Mouse (Mus musculus): ENCODE data around the gene Atp6v1g1. TPM values are rescaled to one million over a fixed set of nuclear protein-coding genes. Genes with fewer than 3 reads are reported as not detected.

The Atp6v1g1 gene
- 90.6 and 126 TPM in 2 replicates for polyA plus RNA-seq (2012; rRNA removed)

DNA sequence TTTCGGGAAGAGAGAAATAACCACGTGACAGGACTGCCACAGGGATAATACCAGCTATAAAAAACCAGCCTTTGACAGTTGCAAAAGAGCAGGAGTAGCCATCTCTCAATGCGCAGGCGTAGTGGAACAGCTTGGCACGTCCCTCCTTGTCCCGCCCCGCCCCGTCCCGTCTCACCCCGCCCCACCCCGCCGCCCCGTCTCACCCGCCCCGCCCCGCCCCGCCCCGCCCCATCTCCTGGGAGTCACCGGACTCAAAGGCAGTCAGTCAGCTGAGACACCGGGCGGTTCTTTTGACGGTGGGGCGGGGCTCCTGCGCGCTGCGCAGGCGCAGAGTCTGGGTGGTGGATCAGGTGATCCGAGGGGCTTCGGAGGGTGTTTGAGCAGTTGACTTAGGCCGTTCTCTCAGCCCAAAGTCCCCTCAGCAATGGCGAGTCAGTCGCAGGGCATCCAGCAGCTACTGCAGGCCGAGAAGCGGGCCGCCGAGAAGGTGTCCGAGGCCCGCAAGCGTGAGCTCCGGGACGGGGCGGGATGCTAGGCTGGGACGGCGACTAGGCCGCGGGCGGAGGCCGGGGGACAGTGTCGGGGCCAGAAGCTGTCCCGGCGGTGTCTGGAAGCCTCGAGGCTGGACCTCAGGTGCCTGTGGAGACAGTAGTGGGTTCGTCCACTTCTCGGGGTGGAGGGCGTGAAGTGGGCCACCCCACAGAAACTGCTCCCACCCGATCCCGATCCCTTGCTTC lies at the start of gene Atp6v1g1:
Gene Atp6v1g1 (plus strand): TSS at position 279 of the 737 bp plus-strand sequence.
- no peak for DNase-seq (ENCODE audit: low read depth)

DNA sequence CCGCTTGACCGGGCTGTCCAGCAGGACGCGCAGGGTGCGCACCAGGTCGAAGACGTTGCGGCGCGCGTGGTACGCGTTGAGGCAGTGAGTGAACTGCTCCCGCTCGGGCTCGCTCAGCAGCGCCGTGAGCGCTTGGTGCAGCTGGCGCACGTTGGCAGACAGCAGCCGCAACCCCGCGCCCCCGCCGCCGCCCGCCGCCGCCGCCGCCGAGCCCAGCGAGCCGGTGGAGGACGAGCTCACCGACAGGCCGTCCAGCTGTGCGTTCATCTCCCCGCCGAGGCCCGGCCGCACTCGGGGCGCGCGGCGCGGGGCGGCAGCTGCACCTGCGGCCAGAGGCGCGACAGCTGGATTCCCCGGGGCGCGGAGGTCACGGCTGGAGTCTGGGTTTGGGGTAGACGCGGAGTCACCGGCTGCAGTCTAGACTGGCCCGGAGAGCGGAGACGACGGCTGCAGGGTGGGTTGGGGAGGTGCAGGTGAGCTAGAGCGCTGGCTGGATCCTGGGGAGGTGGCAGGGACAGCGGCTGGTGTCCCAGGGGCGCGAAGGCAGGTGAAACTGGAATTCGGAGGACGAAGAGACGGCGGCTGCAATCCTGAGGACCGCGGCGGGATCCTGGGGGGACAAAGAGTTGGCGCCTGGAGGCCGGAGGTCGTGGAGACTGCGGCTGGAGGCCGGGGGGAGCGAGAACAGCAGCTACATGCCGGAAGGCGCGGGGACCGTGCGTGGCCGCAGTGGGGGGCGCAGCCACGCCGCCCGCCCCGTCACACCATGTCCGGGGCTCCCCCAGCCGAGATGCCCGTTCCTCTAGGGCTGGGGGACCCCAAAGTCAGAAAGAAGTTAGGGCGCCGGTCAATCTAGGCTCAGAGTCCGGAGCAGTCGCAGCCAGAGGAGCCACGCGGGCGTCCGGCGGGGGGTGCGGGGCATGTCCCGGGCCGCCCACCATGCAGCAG lies 49.3 kb upstream of the Atp6v1g1 start:
- DNase-seq (ENCODE audit: low read depth), result no peak

DNA sequence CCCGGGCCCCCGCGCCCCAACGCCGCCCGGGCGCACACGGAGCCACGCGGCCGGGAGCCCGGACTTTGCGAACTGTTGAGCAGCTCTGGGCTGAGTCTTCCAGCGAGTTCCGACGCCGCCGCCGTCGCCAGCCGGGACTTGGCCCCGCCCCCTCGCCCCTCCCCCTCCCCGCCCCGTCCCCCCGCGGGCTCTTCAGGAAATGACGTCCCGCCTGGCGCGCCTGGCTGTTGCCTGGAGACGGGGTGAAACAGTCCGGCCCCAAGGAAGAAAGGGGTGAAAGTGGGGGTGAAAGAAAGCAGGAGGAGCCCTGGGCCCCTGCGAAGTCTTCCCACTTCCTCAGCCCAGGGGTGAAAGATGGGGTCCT lies 48.7 kb upstream of the Atp6v1g1 start, which contains the start of gene Whrn:
Gene Whrn (minus strand): TSS at position 77 of the 364 bp plus-strand sequence.
- no peak for DNase-seq (ENCODE audit: low read depth)

DNA sequence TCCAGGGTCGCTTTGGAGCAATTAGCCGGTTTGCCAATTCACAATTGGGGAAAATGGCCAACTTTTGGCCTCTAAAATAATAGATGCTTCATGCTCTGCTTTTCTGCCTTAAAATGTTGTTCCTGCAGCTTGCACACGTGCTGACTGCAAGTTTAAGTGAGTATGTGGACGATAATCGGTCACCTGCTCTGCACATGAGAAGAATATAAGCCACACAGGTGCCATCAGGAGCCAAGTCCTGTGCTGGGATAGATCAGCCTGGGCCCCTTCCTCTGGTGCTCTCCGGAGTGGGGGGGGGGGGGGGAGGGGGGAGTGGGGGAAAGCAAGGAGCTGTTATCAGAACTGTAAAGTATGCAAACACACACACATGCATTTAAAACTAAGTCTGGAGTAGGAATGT lies 48.3 kb upstream of the Atp6v1g1 start:
- no peak for DNase-seq (ENCODE audit: low read depth)

DNA sequence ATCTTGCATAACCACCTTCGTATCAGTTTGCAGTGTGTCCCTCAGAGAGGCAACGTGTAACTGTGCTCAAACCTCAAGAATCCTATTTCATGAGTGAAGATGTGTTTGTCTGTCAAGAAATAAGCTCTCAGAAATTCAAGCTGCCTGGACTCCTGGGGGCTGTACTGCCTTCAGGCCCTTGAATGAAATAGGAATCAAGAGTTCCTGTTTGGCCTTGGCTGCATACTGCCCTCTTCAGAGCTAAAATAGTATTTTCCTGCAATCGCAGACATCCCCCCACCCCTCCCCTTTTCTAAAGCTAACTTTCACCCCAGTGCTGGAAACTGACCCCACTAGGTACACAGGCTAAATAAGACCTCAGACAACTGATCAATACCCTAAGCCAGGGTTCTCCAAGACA lies 46.2 kb upstream of the Atp6v1g1 start:
- DNase-seq (ENCODE audit: low read depth), result no peak

DNA sequence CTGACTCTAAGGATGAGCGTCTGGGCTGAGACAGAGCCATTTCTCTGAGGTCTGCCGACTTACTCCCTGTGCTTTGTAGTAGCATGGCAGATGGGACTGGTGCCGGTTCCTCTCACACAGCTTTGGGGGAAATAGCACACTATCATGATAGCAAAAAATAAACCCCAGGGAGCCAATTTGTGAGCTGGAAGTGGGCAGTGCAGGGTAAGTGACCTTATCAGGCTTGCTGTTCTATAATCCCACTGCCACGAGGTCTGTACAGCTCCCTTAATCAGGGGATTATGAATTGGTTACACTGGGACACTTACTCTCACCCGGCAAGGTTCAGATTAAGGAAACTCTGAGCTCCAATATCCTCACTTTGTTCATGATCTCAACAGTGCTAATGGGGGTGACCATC lies 43.5 kb upstream of the Atp6v1g1 start:
- no peak for DNase-seq (ENCODE audit: low read depth)

DNA sequence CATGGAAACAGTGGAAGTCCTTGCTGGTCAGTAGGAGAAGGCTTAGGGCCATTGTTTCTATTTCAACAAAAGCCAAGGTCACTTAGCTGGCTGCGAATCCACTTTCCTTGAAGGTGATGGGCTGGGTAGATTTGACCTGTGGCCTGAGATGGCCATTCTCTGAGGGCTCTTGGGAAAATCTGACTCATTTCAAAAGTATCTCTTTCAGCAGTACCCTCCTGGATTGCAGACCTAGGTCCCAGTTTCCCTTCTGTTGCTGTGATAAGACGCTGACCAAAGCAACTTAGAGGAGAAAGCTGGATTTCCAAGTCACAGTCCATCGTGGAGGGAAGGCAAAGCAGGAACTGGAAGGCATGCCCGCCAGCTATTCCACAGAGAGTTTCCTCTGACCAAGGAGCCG lies 40.6 kb upstream of the Atp6v1g1 start:
- DNase-seq (ENCODE audit: low read depth), result no peak

DNA sequence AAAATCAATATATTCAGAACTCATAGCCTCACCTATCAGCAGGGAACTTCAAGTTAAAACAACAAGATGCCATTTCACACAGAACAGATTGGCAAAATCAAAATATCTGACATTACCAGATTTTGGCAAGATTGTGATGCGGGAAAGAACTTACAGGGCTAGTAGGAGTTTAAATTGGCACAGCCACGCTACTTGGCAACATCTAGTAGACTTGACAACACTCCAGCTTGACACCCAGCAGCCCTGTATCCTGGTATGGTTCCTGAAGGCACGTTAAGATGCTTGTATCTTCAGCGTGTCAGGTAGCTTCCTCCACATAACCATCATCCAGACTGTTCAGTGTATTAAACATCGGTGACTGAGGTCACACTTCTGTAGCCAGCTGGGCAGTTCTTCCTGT lies 37.1 kb upstream of the Atp6v1g1 start:
- peak; percentile 12 for DNase-seq (ENCODE audit: low read depth)

DNA sequence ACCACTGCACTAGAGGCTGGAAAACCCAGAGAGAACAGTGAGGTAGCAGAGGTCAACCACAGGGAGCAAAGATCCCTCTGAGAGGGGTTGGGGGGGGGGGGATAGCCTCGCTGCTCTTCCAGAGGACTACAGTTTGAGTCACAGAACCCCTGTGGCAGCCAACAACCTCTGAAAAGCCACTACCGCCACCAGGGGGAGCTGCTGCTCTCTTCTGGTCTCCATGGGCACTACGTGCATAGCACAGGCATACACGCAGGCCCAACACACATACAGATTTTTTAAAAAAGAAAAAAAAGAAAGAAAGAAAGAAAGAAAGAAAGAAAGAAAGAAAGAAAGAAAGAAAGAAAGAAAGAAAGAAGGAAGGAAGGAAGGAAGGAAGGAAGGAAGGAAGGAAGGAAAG lies 36.3 kb upstream of the Atp6v1g1 start:
- DNase-seq (ENCODE audit: low read depth), result no peak

DNA sequence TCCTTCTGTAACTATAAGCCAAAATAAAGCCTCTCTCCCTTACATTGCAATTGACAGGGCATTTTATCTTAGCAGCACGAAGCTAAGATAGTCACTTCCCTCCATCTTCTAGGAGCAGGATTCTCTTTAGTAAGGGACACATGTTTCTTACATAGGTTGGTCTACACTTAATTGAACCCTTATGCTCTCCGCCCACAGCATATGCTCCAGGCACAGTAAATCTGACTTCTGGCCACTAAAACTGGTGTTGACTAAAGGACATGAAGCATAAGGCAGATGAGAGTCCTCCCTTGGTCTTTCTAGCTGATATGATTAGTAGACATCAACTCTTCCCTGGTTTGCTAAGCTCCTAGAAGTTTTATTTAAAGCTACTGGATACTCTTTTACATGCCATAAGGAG lies 31.7 kb upstream of the Atp6v1g1 start:
- no peak for DNase-seq (ENCODE audit: low read depth)

DNA sequence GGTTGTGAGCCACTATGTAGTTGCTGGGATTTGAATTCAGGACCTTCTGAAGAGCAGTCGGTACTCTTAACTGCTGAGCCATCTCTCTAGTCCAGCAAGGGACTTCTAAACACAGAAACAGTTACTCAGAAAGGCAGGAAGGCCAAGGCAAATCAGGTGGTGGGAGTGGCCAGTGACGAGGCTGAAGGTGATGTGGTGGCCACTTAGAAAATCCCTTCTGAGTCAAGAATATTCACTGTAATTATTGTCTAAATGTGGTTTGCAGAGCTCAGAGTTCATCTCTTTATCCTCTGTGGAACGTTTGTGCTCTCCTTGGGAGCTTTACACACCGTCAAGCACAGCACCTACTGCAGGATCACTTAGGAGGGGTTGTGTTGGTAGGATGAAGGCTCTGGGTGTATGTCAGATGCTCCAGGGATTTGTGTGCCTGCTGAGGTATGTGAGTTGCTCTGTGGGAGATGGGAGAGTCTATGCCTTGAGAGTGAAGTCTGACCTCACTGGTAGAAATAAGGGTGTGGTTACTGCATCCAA lies 30.1 kb upstream of the Atp6v1g1 start:
- no peak for DNase-seq (ENCODE audit: low read depth)

DNA sequence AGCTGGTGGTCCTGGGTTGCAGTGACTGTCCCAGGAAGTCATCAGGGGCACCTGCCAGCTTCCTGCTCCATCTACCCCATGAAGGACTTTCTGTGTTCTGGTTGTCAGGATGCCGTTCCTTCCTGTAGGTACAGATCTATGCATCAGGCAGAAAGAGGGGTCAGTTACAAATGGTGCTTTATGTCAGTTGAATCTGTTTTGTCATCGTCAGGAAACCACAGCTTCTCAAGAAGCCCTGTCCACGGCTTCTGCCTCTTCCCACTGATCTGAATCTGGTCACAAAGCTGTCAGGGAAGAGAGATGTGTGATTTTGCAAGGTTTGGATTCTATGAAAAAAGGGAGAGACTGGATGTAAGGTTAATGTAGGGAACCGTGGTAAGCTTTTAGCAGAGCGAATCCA lies 29.6 kb upstream of the Atp6v1g1 start:
- DNase-seq (ENCODE audit: low read depth), result no peak

DNA sequence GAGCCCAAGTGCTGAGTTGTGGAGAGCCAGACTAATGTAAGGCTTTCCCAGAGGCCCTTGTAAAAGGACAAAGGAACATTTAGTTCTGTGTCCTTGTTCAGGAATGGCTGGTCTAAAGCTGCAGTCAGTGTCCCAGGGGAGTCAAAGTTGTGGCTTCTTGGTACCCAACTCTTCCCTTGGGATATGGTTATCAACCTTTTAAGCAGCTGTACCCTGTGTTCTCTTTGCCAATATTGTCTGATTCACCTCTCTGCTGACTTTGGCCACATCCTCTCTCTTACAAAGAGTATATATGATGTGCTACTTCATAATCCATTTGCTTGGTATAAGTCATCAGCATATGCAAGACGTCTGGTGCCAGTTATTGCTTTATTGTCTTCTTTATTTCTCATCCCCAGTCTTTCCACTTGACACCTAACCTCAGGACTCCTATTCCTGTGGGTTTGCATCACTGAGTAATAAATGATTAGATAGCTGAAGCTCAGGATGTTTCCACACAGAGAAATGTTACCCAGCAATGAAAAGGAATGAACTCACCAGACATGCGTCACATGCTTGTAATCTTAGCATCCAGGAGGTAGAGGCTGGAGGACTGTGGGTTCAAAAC lies 22.7 kb upstream of the Atp6v1g1 start:
- no peak for DNase-seq (ENCODE audit: low read depth)

DNA sequence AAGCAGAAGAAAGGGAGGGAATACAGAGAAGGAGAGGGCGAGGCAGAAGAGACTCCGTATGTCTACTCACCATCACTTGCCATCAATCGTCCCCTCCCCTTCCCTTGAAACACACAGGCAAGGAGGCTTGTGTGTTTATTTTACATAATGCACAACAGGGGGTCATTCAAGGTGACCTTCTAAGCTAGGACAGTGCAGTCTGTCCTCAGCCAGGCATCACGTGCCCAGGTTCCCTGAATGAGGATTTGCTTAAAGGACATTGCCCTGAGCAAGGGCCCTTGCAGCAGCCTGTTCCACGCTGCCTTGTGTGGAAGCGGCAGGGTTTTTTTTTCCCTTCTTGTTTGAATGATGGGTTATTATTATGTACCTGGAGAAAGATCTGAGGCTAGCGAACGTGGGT lies 19.1 kb upstream of the Atp6v1g1 start:
- DNase-seq (ENCODE audit: low read depth), result no peak

DNA sequence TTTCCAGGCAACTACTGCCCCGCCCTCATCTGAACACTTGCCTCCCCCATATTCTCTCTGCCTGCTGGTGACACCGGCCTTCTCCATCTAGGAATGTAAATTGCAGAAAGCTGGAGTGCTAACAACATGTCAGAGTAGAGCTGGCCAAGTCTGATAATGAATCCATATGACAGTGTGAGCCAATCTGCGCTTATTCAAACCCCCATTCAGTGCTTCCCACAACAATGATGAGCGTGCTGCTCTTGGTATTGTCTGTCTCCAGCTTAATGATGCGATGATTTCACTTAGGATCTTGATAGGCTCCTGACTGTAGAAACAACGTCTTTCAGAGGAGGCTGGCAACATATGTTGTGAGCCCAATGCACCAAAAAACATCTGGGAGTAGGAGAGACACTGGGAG lies 15.6 kb upstream of the Atp6v1g1 start:
- DNase-seq (ENCODE audit: low read depth), result no peak

DNA sequence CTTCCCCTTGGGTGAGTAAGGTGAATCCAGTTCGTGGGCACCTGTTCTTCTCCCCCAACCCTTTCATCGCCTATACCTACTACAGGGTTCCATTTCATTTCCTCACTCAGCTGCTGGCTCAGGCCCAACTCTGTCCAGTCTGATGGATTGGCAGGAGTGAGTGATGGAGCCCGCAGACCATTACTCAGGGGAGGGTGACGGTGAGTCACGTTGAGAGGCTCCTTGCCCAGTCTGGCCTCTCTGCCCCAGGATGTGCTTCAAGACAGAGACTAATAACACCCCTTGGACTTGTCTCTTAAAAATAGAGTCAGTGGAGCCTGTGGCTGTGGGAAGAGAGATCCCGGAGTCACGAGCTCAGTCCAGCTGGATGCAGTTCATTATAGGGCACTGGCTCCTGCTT lies 14.2 kb upstream of the Atp6v1g1 start:
- DNase-seq (ENCODE audit: low read depth), result no peak

DNA sequence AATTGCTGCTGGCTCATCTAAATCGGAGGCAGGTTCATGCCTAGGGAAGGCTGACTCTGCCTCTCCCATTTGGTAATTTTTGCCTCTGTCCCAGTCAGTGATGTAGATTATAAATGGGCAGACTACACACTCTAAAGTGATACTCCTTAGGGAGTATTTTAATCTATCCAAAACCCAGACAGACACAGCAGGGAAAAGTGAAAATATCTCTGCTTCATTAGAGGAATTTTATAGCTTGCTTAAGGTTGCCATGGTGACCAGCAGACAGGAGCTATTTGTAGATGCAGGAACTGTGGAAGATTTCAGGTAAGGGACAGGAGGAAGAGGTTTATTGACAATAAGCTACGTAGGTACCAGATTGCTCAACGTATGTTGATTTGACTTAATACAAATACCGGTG lies 7.0 kb upstream of the Atp6v1g1 start:
- DNase-seq (ENCODE audit: low read depth), result no peak

DNA sequence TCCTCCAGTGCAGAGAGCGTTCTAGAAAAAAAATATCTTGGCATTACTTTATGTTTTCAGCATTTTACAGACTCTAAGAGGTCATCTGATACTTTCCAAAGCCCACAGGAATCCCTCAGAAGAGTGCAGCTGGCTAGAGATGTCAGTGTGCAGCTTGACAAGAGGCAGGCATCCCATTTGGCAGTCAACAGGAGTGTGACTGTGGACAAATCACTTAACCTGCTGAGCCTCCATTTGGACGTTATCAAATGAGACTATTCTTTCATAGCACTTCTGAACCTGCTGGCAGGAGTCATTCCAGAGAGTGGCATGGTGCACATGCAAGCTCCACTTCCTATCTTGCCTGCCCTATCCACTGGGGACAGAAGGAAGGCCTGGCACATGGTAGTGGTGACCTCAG lies 2.4 kb upstream of the Atp6v1g1 start:
- no peak for DNase-seq (ENCODE audit: low read depth)

DNA sequence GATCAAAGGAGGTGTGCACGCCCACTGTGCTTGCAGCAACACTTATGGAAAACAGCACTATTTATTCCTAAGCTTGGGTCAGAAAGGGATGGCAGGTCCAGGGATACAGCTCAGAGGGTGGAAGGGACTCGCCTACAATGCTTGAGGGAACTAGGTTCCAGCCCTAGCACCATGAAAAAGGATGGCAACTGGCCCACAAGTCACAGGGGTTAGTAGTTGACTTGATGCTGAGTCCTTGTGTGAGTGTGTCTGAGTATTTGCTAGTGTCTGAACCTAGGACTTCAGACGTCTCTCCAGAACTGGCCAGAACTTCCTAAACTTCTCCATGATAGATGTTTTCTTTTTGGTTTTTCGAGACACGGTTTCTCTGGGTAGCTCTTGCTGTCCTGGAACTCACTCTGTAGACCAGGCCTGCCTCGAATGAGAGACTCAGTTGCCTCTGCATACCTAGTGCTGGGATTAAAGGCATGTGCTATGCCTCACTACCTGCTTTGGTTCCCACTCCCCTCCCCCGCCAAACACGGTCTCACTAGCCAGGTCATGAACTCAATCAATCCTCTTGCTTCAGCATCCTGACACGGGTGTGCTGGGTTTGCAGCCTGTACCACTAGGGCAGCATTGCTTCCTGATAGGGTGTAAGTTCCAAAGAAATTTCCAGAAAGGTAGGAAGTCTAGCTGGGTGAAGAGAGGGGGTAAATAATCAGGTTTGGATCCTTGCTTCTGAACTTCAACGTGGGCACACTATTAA lies 652 bp upstream of the Atp6v1g1 start:
- no peak for DNase-seq (ENCODE audit: low read depth)

DNA sequence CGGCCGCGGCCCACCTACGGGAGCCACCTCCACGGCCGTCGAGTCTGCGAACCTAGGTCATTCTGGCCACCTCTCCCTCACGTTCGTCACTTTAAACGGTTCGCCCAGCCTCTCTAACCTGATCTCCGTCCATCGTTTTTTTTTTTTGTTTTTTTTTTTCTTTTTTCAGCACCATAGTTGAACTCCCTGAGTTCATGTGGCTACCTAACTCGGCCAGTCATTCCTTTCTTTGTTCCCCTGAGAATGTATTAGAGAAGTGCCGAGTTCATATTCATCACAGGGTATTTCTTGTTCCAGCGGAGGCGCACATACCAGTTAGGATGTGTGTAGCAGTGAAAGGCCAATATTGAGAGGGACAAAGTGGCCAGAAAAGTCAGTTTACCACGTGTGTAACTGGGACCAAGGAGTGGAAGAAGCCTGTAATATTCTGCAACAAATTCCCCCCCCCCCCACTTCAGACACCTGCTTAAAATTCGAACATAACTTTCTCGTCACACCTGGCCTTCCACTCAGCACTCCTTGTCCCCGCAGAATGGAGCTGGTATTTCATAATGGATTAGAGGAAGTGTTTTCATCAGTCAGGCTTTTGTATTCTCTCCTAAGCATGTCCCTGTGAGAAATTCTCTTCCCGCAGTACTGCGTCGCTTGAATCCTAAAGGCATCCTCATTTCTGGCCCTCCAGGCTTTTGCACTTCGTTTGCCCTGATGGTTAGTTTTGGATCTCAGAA lies 823 bp downstream of the Atp6v1g1 start:
- DNase-seq (ENCODE audit: low read depth), result no peak

Data from gonadal fat pad, adult 2 months (tissue).